Mouse (Mus musculus): ENCODE data around the gene Zfp692. TPM values are rescaled to one million over a fixed set of nuclear protein-coding genes. Genes with fewer than 3 reads are reported as not detected.

Gene Zfp692
- polyA plus RNA-seq, 1 experiment from 2014 or later = 16.2 TPM

DNA sequence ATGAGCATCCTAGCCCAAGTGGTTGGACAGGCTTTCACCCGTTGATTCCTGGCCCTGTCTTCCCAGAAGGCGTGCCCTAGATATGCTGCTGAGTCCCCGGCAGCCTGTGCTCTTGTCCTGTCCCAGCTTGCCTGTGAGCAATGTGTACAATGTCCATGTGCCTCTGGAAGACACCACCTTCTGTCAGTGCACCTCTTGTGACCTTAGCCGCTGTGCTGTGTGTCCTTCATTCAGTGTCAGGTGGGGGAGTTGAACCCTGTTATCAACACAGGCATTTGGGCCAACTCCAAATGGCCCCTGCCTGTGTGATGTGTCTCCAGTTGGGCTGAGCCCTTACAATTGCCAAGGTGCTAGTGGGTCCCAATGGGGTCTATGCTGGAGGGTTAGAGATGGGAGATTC, 39.9 kb downstream of the Zfp692 start:
- no peaks in the 10 kb centered on the region for H3K9me3 ChIP-seq (ENCODE audit: control insufficient read depth, low read length)
- no peak overlapping the region for H3K4me3 ChIP-seq (replicated peaks; ENCODE audit: low read length)
- no peaks in the 10 kb centered on the region for H3K4me1 ChIP-seq (replicated peaks; ENCODE audit: control insufficient read depth, insufficient read depth, low read length)
- no peak for ATAC-seq (ENCODE audit: low FRiP score)
- no peak overlapping the region for H3K4me2 ChIP-seq (replicated peaks)
- H3K36me3 ChIP-seq (replicated peaks; ENCODE audit: control insufficient read depth, insufficient read depth) = peaks cover 60% of the 10 kb centered on the region
- DNase-seq (ENCODE audit: low spot score) = no peak
- WGBS = 98% methylated on average over 4 of the region's 4 CpGs
- H3K27me3 ChIP-seq (ENCODE audit: control insufficient read depth, insufficient read depth, low read length) = no peaks in the 10 kb centered on the region
- no peak overlapping the region for H3K27ac ChIP-seq
- H3K9ac ChIP-seq = no peak overlapping the region

GRCm38 (mm10) chr11:58350628-58351027, 43.8 kb downstream of the Zfp692 start:
- H3K4me3 ChIP-seq (replicated peaks; ENCODE audit: low read length) = no peak overlapping the region
- H3K9me3 ChIP-seq (ENCODE audit: control insufficient read depth, low read length) = no peaks in the 10 kb centered on the region
- ATAC-seq (ENCODE audit: low FRiP score) = no peak
- DNase-seq (ENCODE audit: low spot score) = no peak
- no peak overlapping the region for H3K27ac ChIP-seq
- H3K9ac ChIP-seq = no peak overlapping the region
- H3K4me1 ChIP-seq (replicated peaks; ENCODE audit: control insufficient read depth, insufficient read depth, low read length) = no peaks in the 10 kb centered on the region
- H3K4me2 ChIP-seq (replicated peaks) = no peak overlapping the region
- H3K36me3 ChIP-seq (replicated peaks; ENCODE audit: control insufficient read depth, insufficient read depth) = peaks cover 28% of the 10 kb centered on the region
- WGBS = 73% methylated on average over 4 of the region's 4 CpGs
- H3K27me3 ChIP-seq (ENCODE audit: control insufficient read depth, insufficient read depth, low read length) = no peaks in the 10 kb centered on the region

- WGBS = 87% methylated on average over 5 of the region's 5 CpGs
- no peak for DNase-seq (ENCODE audit: low spot score)
- no peaks in the 10 kb centered on the region for H3K9me3 ChIP-seq (ENCODE audit: control insufficient read depth, low read length)
- H3K4me2 ChIP-seq (replicated peaks) = no peak overlapping the region
- H3K4me1 ChIP-seq (replicated peaks; ENCODE audit: control insufficient read depth, insufficient read depth, low read length) = no peaks in the 10 kb centered on the region
- H3K36me3 ChIP-seq (replicated peaks; ENCODE audit: control insufficient read depth, insufficient read depth) = peaks cover 22% of the 10 kb centered on the region
- H3K9ac ChIP-seq = no peak overlapping the region
- no peak overlapping the region for H3K27ac ChIP-seq
- no peaks in the 10 kb centered on the region for H3K27me3 ChIP-seq (ENCODE audit: control insufficient read depth, insufficient read depth, low read length)
- H3K4me3 ChIP-seq (replicated peaks; ENCODE audit: low read length) = no peak overlapping the region
- no peak for ATAC-seq (ENCODE audit: low FRiP score)
Measured at GRCm38 (mm10) chr11:58351179-58351578, 44.3 kb downstream of the Zfp692 start.

- 71% methylated on average over 7 of the region's 7 CpGs for WGBS
- no peak for DNase-seq (ENCODE audit: low spot score)
Measured at GRCm38 (mm10) chr11:58352681-58353548, 46.0 kb downstream of the Zfp692 start.

DNA sequence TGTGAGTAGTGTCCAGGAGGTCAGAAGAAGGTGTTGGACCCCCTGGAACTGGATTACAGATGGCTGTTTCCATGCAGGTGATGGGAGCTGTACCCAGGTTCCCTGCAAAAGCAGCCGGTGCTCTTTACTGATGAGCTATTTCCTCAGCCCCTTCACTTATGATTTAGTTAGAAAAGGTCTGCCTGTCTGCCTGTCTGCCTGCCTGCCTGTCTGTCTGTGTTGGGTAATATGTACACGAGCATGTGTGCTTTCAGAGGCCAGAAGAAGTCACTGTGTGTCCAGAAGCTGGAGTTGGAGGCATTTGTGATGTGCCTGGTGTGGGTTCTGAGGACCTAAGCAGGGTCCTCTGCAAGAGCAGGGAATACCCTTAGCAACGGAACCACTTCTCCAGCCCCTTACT, 46.8 kb downstream of the Zfp692 start:
- Histone ChIP-seq H3K4me3 (replicated peaks; ENCODE audit: low read length) (no peak overlapping the region), H3K9ac (no peak overlapping the region), H3K27ac (no peak overlapping the region), H3K4me2 (replicated peaks) (no peak overlapping the region), H3K27me3 (ENCODE audit: control insufficient read depth, insufficient read depth, low read length) (no peaks in the 10 kb centered on the region), H3K36me3 (replicated peaks; ENCODE audit: control insufficient read depth, insufficient read depth) (no peaks in the 10 kb centered on the region), H3K4me1 (replicated peaks; ENCODE audit: control insufficient read depth, insufficient read depth, low read length) (no peaks in the 10 kb centered on the region), H3K9me3 (ENCODE audit: control insufficient read depth, low read length) (no peaks in the 10 kb centered on the region)
- DNase-seq (ENCODE audit: low spot score) (no peak), ATAC-seq (ENCODE audit: low FRiP score) (no peak)
- 82% methylated on average over 3 of the region's 3 CpGs for WGBS

More at GRCm38 (mm10) chr11:58352681-58353548, 46.0 kb downstream of the Zfp692 start:
- ATAC-seq (ENCODE audit: low FRiP score) = no peak
- no peaks in the 10 kb centered on the region for H3K9me3 ChIP-seq (ENCODE audit: control insufficient read depth, low read length)
- H3K27ac ChIP-seq = no peak overlapping the region
- H3K4me2 ChIP-seq (replicated peaks) = no peak overlapping the region
- H3K36me3 ChIP-seq (replicated peaks; ENCODE audit: control insufficient read depth, insufficient read depth) = peaks cover 6% of the 10 kb centered on the region
- no peak overlapping the region for H3K9ac ChIP-seq
- H3K27me3 ChIP-seq (ENCODE audit: control insufficient read depth, insufficient read depth, low read length) = no peaks in the 10 kb centered on the region
- no peak overlapping the region for H3K4me3 ChIP-seq (replicated peaks; ENCODE audit: low read length)
- H3K4me1 ChIP-seq (replicated peaks; ENCODE audit: control insufficient read depth, insufficient read depth, low read length) = no peaks in the 10 kb centered on the region

DNA sequence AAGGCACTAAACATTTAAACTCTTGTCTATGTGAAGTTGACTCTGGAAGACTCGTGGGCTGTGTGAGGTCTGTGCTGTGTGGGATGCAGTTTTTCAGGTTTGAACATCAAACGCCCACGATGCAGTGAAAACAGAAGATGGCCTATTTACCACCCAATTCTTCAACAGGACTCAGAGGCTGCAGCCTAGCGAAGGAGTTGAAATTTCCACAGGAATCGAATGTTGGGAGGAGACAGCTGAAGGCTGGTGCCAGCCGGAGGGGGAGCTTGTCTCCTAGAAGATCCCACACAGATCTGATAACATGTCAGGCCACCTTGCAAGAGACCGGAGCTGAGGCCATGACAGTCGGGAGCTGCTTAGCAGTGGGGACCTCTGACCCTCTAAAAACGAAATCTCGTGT, 47.6 kb downstream of the Zfp692 start:
- H3K36me3 ChIP-seq (replicated peaks; ENCODE audit: control insufficient read depth, insufficient read depth) = no peaks in the 10 kb centered on the region
- H3K27me3 ChIP-seq (ENCODE audit: control insufficient read depth, insufficient read depth, low read length) = no peaks in the 10 kb centered on the region
- H3K4me1 ChIP-seq (replicated peaks; ENCODE audit: control insufficient read depth, insufficient read depth, low read length) = no peaks in the 10 kb centered on the region
- H3K9me3 ChIP-seq (ENCODE audit: control insufficient read depth, low read length) = no peaks in the 10 kb centered on the region
- H3K4me2 ChIP-seq (replicated peaks) = no peak overlapping the region
- DNase-seq (ENCODE audit: low spot score) = no peak
- H3K9ac ChIP-seq = no peak overlapping the region
- 82% methylated on average over 10 of the region's 10 CpGs for WGBS
- H3K4me3 ChIP-seq (replicated peaks; ENCODE audit: low read length) = no peak overlapping the region
- H3K27ac ChIP-seq = no peak overlapping the region
- ATAC-seq (ENCODE audit: low FRiP score) = no peak

DNA sequence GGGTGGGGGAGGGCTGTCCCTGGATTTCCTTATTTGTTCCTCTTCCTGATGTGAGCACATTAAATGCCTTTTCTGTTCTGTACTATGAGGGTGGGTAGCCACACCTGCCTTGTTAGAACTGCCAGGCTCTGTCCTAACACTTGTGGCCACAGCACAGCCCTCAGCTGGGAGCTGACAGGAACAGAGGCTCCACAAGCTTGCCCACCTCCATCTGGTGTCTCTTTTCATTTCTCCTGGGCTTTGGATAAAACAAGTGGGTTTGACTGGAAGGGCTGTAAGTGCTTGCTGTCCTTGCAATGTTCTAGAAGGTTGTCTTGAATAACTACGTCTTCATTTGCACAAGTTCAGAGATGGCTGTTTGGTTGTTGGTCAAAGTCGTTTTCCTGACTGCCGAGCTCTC, 48.1 kb downstream of the Zfp692 start:
- Histone ChIP-seq H3K27ac (no peak overlapping the region), H3K36me3 (replicated peaks; ENCODE audit: control insufficient read depth, insufficient read depth) (no peaks in the 10 kb centered on the region), H3K4me3 (replicated peaks; ENCODE audit: low read length) (no peak overlapping the region), H3K4me2 (replicated peaks) (no peak overlapping the region), H3K9ac (no peak overlapping the region), H3K27me3 (ENCODE audit: control insufficient read depth, insufficient read depth, low read length) (no peaks in the 10 kb centered on the region), H3K4me1 (replicated peaks; ENCODE audit: control insufficient read depth, insufficient read depth, low read length) (no peaks in the 10 kb centered on the region), H3K9me3 (ENCODE audit: control insufficient read depth, low read length) (no peaks in the 10 kb centered on the region)
- no peak for ATAC-seq (ENCODE audit: low FRiP score)
- 83% methylated on average over 3 of the region's 3 CpGs for WGBS
- no peak for DNase-seq (ENCODE audit: low spot score)

DNA sequence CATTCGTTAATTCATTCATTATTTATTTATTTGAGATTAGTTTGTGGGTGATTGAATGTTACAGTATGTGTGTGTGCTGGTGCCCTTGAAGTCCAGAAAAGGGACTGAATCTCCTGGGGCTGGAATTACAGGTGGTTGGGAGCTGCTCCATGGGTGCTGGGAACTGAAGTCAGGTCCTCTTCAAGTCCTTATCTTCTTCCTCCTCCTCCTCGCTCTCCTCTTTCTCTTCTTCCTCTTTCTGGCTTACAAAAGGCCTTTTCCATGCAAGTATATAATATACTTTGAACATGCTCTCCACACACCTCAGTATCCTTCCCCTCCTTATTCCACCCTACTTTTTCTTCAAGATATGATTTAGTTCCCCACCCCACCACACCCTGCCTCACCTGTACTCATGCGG, 50.2 kb downstream of the Zfp692 start:
- no peaks in the 10 kb centered on the region for H3K4me1 ChIP-seq (replicated peaks; ENCODE audit: control insufficient read depth, insufficient read depth, low read length)
- H3K9ac ChIP-seq = no peak overlapping the region
- 96% methylated on average over 3 of the region's 3 CpGs for WGBS
- no peaks in the 10 kb centered on the region for H3K36me3 ChIP-seq (replicated peaks; ENCODE audit: control insufficient read depth, insufficient read depth)
- H3K27ac ChIP-seq = no peak overlapping the region
- H3K4me2 ChIP-seq (replicated peaks) = no peak overlapping the region
- no peak overlapping the region for H3K4me3 ChIP-seq (replicated peaks; ENCODE audit: low read length)
- H3K27me3 ChIP-seq (ENCODE audit: control insufficient read depth, insufficient read depth, low read length) = no peaks in the 10 kb centered on the region
- no peaks in the 10 kb centered on the region for H3K9me3 ChIP-seq (ENCODE audit: control insufficient read depth, low read length)
- DNase-seq (ENCODE audit: low spot score) (no peak), ATAC-seq (ENCODE audit: low FRiP score) (no peak)

- H3K9ac ChIP-seq = no peak overlapping the region
- no peak overlapping the region for H3K4me2 ChIP-seq (replicated peaks)
- H3K27ac ChIP-seq = no peak overlapping the region
- H3K9me3 ChIP-seq (ENCODE audit: control insufficient read depth, low read length) = no peaks in the 10 kb centered on the region
- H3K36me3 ChIP-seq (replicated peaks; ENCODE audit: control insufficient read depth, insufficient read depth) = no peaks in the 10 kb centered on the region
- H3K27me3 ChIP-seq (ENCODE audit: control insufficient read depth, insufficient read depth, low read length) = no peaks in the 10 kb centered on the region
- no peak for ATAC-seq (ENCODE audit: low FRiP score)
- H3K4me1 ChIP-seq (replicated peaks; ENCODE audit: control insufficient read depth, insufficient read depth, low read length) = no peaks in the 10 kb centered on the region
- H3K4me3 ChIP-seq (replicated peaks; ENCODE audit: low read length) = no peak overlapping the region
- DNase-seq (ENCODE audit: low spot score) = no peak
- WGBS = 85% methylated on average over 6 of the region's 6 CpGs
Measured at GRCm38 (mm10) chr11:58357844-58358534, 51.1 kb downstream of the Zfp692 start.
